Mouse (Mus musculus): ENCODE measurements around the gene Stk4.

Stk4 gene

GRCm38 (mm10) chr2:164128576-164129411, 58.7 kb downstream of the Stk4 start:
- DNase-seq = no peak

- DNase-seq = no peak
Measured at GRCm38 (mm10) chr2:164131586-164131985, 61.5 kb downstream of the Stk4 start.

GRCm38 (mm10) chr2:164134563-164134962, 64.4 kb downstream of the Stk4 start:
- DNase-seq = peak; percentile 44 to 57

- DNase-seq = no peak
Measured at GRCm38 (mm10) chr2:164135367-164135766, 65.2 kb downstream of the Stk4 start.

- no peak for DNase-seq
Measured at GRCm38 (mm10) chr2:164136393-164136792, 66.3 kb downstream of the Stk4 start.

- DNase-seq = no peak
Measured at GRCm38 (mm10) chr2:164137754-164138153, 67.6 kb downstream of the Stk4 start.

GRCm38 (mm10) chr2:164142021-164142420, 71.9 kb downstream of the Stk4 start:
- no peak for DNase-seq

- no peak for DNase-seq
Measured at GRCm38 (mm10) chr2:164144025-164144424, 73.9 kb downstream of the Stk4 start.

- no peak for DNase-seq
Measured at GRCm38 (mm10) chr2:164144541-164144940, 74.4 kb downstream of the Stk4 start.

GRCm38 (mm10) chr2:164146556-164146955, 76.4 kb downstream of the Stk4 start:
- DNase-seq = no peak

- DNase-seq = no peak
Measured at GRCm38 (mm10) chr2:164150086-164150760, 80.1 kb downstream of the Stk4 start.

GRCm38 (mm10) chr2:164152341-164152740, 82.2 kb downstream of the Stk4 start:
- DNase-seq = peak in 1 of 2 experiments; percentile 63

- DNase-seq = no peak
Measured at GRCm38 (mm10) chr2:164154007-164154406, 83.9 kb downstream of the Stk4 start.

- DNase-seq = no peak
Measured at GRCm38 (mm10) chr2:164156158-164156557, 86.0 kb downstream of the Stk4 start.

GRCm38 (mm10) chr2:164158838-164159237, 88.7 kb downstream of the Stk4 start:
- no peak for DNase-seq

- DNase-seq = no peak
Measured at GRCm38 (mm10) chr2:164161515-164162055, 91.5 kb downstream of the Stk4 start.

GRCm38 (mm10) chr2:164164941-164165340, 94.8 kb downstream of the Stk4 start:
- no peak for DNase-seq

GRCm38 (mm10) chr2:164167752-164168570, 97.8 kb downstream of the Stk4 start:
- DNase-seq = no peak

GRCm38 (mm10) chr2:164168571-164168946, 98.4 kb downstream of the Stk4 start:
- no peak for DNase-seq

- DNase-seq = no peak
Measured at GRCm38 (mm10) chr2:164170326-164170725, 100.2 kb downstream of the Stk4 start.

GRCm38 (mm10) chr2:164170902-164171301, 100.8 kb downstream of the Stk4 start, which contains the start of gene Kcns1:
Gene Kcns1 (minus strand): TSS chr2:164171113.
- no peak for DNase-seq

- DNase-seq = peak in 1 of 2 experiments; percentile 14
Measured at GRCm38 (mm10) chr2:164173394-164173793, 103.3 kb downstream of the Stk4 start.
